Mouse (Mus musculus) C2C12 (cell line): ENCODE measurements around the gene Lsamp. TPM values are rescaled to one million over a fixed set of nuclear protein-coding genes. Genes with fewer than 3 reads are reported as not detected.

Source experiments
- H3K27me3 ChIP-seq: one replicate; pipeline ENCODE4 v1.6.1; 2011; ENCODE audit not compliant: control insufficient read depth, insufficient read depth, insufficient read length
- H3K36me3 ChIP-seq: one replicate; pipeline ENCODE4 v1.6.1; 2011; ENCODE audit not compliant: control insufficient read depth, insufficient read depth
- H3K4me3 ChIP-seq: one replicate; pipeline ENCODE4 v1.5.1; 2011; ENCODE audit warnings: mild to moderate bottlenecking, control low read depth; ENCODE audit not compliant: poor library complexity, insufficient read depth, severe bottlenecking
- H3K79me2 ChIP-seq: one replicate; pipeline ENCODE4 v1.6.1; 2011; ENCODE audit not compliant: control insufficient read depth, insufficient read depth
- H3K79me3 ChIP-seq: one replicate; pipeline ENCODE4 v1.6.1; 2011; ENCODE audit warnings: low read depth, control low read depth
- H3ac ChIP-seq: one replicate; pipeline ENCODE3; 2011; ENCODE audit warnings: low read depth; ENCODE audit not compliant: control insufficient read depth, insufficient read length
- CEBPB ChIP-seq: IDR thresholded peaks from one replicate; pipeline ENCODE4 v1.6.1; 2011; ENCODE audit warnings: low read depth, mild to moderate bottlenecking, control low read depth, moderate library complexity
- CTCF ChIP-seq: IDR thresholded peaks from one replicate; pipeline ENCODE4 v1.5.1; 2011; ENCODE audit not compliant: control insufficient read depth, insufficient read depth, insufficient read length
- FOSL1 ChIP-seq: IDR thresholded peaks from one replicate; pipeline ENCODE4 v1.8.0; 2011; ENCODE audit warnings: mild to moderate bottlenecking, low read length; ENCODE audit not compliant: poor library complexity, insufficient read depth, severe bottlenecking
- MAX ChIP-seq: IDR thresholded peaks from one replicate; pipeline ENCODE4 v1.6.1; 2011; ENCODE audit warnings: mild to moderate bottlenecking, control low read depth
- MYOD1 ChIP-seq: IDR thresholded peaks from one replicate; pipeline ENCODE4 v1.6.1; 2011; ENCODE audit warnings: low read depth; ENCODE audit not compliant: control insufficient read depth, insufficient read length
- MYOG ChIP-seq: IDR thresholded peaks from one replicate; pipeline ENCODE4 v1.6.1; 2011; ENCODE audit not compliant: control insufficient read depth, insufficient read length; ENCODE audit errors: extremely low read depth
- USF1 ChIP-seq: IDR thresholded peaks from one replicate; pipeline ENCODE4 v1.6.1; 2011; ENCODE audit warnings: low read depth, mild to moderate bottlenecking, control low read depth, moderate library complexity
- polyA plus RNA-seq: library from polyadenylated mRNA; unstranded; fragments of >200 nt; fragmentation: generic; extraction: Trizol; gene quantifications from one replicate; pipeline ENCODE4 v1.2.1, GENCODE M21; 2012; ENCODE audit warnings: missing spikeins

Gene Lsamp
- polyA plus RNA-seq, 1 experiment: not detected

DNA sequence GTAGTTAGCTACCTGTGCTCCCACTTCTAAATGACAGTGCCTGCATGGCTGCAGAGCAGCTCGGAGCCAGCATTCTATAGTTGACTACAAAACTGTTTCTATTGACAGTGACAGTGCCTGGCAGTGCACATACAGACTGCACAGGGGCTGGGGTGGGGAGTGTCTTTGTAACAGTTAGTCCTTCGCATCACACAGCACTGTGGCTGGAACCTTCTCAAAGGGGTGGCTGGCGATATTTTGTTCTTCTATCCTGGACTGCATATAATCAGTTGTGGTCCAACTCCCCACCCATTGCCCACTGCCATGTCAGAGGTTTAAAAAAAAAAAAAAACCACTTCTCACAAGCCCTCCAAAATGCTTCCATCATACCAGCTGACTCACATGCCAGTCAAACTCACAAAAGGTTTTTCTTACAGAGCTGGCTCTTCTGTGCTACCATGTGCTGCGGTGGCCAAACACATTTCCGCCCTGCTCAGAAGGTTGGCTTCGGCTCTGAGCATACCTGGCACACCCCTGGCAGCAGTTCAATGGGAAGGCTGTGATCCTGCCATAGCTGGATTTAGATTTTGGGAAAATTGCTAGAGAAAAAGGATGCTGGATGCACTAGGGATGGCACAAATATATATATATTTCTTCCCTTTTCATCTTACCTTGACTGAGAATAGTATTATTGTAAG lies 1887.9 kb downstream of the Lsamp start:
- no peak overlapping the region for H3ac ChIP-seq

DNA sequence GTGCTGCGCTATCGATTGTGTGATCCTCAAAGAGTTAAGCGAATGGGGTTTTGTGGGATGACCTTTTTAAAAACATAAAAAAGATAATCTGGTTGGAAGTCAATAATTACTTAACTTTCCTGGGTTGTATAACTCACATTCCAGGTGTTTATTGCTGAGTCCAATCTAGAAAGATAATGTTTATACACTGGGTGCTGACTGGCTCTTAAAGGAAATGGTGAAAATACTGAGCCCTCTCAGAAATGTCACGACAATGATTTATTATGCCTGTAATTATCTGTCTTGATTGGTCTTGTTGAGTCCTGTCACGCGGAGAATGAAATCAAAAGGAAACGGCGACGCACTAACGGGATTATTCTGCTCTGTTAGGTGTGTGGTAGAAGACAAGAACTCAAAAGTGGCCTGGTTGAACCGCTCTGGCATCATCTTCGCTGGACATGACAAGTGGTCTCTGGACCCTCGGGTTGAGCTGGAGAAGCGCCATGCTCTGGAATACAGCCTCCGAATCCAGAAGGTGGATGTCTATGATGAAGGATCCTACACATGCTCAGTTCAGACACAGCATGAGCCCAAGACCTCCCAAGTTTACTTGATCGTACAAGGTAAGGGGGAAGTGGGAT lies 1904.5 kb downstream of the Lsamp start:
- TF ChIP-seq CEBPB (no peak), CTCF (no peak), MYOD1 (no peak), FOSL1 (no peak), USF1 (no peak), MYOG (no peak), MAX (no peak)
- Histone ChIP-seq H3K79me2 (no peaks in the 10 kb centered on the region), H3K36me3 (no peaks in the 10 kb centered on the region), H3K79me3 (no peaks in the 10 kb centered on the region), H3ac (no peak overlapping the region), H3K4me3 (no peak overlapping the region), H3K27me3 (no peaks in the 10 kb centered on the region)

More for the DNA sequence above, 1887.9 kb downstream of the Lsamp start:
- no peaks in the 10 kb centered on the region for H3K27me3 ChIP-seq
- H3K4me3 ChIP-seq: no peak overlapping the region
- TF ChIP-seq FOSL1 (no peak), MYOG (no peak), CEBPB (no peak), CTCF (no peak), MAX (no peak), USF1 (no peak)
- H3K79me3 ChIP-seq: no peaks in the 10 kb centered on the region
- H3K79me2 ChIP-seq: no peaks in the 10 kb centered on the region
- H3K36me3 ChIP-seq: no peaks in the 10 kb centered on the region

DNA sequence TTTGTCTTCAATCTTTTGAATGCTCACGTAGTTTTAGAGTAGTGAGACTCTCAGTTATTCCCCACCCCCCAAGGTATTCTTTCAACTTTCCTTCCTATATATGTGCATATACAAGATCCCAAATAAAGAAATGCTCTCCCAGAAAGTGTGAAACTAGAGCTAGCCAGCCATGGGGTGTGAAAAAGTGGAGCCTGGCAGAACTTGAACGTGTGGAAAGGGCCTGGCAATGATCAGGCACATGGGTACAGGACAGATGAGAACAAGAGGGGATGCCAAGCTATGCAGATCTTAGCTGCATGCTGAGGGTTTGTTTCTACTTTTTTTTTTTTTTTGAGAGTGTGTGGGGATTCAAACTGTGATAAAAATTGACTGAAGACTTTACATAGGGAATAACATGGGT lies 1916.6 kb downstream of the Lsamp start:
- no peak overlapping the region for H3ac ChIP-seq
- no peaks in the 10 kb centered on the region for H3K36me3 ChIP-seq
- H3K27me3 ChIP-seq: no peaks in the 10 kb centered on the region
- H3K79me2 ChIP-seq: no peaks in the 10 kb centered on the region
- TF ChIP-seq CTCF (no peak), MYOG (no peak), FOSL1 (no peak)
- H3K79me3 ChIP-seq: no peaks in the 10 kb centered on the region
- no peak overlapping the region for H3K4me3 ChIP-seq

- Histone ChIP-seq H3K79me3 (no peaks in the 10 kb centered on the region), H3K36me3 (no peaks in the 10 kb centered on the region), H3ac (no peak overlapping the region), H3K4me3 (no peak overlapping the region), H3K79me2 (no peaks in the 10 kb centered on the region), H3K27me3 (no peaks in the 10 kb centered on the region)
- TF ChIP-seq MYOD1: no peak
These were observed 1919.5 kb downstream of the Lsamp start for GRCm38 (mm10) chr16:41903654-41904053.

DNA sequence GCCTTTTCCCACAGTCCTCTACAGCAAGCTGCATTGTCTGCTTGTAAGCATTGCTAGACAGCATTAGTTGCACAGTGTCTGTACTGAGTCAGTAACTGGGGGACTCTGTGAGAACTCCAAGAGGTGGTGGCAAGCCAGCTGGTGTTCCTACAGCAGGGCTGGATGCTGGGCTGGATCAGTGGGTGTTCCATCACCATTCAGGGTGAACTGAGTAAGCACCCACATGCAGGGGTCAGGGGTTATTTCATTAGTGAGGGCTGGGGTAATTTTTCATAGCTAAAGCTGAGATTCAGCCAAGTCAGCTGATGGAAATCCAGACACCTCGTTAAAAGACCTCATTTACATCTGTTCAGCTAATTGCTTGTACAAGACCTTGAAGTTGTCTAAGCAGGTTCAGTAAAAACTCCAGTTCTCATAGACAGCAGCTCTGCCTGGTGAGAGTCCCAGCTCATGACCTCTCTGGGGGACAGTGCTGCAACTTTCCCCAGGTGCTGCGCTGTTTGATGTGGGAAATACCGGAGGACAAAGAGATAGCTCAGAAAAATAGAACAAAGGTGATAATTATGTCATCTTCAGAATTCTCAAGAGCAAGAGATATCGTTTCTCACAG lies 1928.5 kb downstream of the Lsamp start:
- no peak overlapping the region for H3ac ChIP-seq
- no peaks in the 10 kb centered on the region for H3K36me3 ChIP-seq
- H3K79me2 ChIP-seq: no peaks in the 10 kb centered on the region
- TF ChIP-seq MAX (no peak), MYOD1 (no peak), CEBPB (no peak), USF1 (no peak), FOSL1 (no peak), MYOG (no peak), CTCF (no peak)
- no peak overlapping the region for H3K4me3 ChIP-seq
- no peaks in the 10 kb centered on the region for H3K79me3 ChIP-seq
- H3K27me3 ChIP-seq: no peaks in the 10 kb centered on the region

DNA sequence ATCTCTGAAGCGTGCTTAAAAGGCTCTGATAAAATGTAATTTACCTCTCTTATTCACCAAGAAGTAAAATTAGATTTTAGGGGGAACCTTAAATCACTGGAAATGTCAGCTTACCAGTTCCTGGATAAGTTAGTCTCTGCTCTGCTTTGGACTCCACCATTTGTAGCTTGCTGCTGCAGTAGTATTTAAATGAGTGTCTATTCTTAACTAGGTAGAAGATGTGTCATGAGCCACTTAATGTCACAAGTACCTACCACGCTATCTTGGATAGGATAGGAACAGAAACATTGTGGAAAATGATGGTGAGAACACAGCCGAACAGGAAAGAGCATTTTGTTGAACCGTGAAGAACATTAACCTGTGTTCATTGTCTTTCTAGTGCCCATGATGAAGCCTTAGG lies 1929.2 kb downstream of the Lsamp start:
- Histone ChIP-seq H3ac (no peak overlapping the region), H3K4me3 (no peak overlapping the region), H3K79me2 (no peaks in the 10 kb centered on the region), H3K79me3 (no peaks in the 10 kb centered on the region), H3K36me3 (no peaks in the 10 kb centered on the region), H3K27me3 (no peaks in the 10 kb centered on the region)
- TF ChIP-seq MYOD1: no peak
- TF ChIP-seq FOSL1: no peak
- no peak for TF ChIP-seq MAX
